Mouse (Mus musculus): ENCODE results near the gene Dnaja3.

DNA sequence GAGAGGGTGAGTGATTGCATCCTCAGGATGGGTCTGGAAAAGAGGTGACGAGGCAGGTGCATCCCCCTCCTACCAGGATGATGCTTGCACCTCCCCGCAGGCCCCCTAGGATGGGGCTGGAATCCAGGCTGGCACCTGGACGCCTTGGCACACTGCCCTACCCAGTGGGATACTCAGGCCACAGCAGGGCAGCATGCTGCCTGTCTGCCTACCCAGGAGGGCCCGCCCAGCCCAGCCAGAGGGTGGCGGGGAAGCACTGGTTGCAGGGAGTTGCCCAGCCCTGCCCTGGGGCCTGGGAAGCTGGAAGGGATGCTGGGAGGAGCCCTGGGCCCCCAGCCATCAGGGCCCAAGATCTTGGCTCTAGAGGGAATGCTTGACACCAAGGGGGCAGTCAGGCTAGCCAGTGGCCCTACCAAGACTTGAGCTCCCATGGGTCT is 44.2 kb upstream of the Dnaja3 start:
- no peak for TF ChIP-seq CTCF (IDR thresholded peaks at IDR 0.05; ENCODE audit: insufficient read depth, low read depth, low read length)
- no peak for TF ChIP-seq POLR2A (IDR thresholded peaks at IDR 0.05; ENCODE audit: insufficient read depth, low read depth, low read length)

Measured in olfactory bulb, adult 2 months (tissue).